Mouse (Mus musculus) heart, embryonic 14.5 days (tissue): Measurements from ENCODE around the gene Gm17018. TPM values are rescaled to one million over a fixed set of nuclear protein-coding genes. Genes with fewer than 3 reads are reported as not detected.

Experiments
- ATAC-seq: fragments of 200-750 bp; cut with Nextera tagmentation; 2 replicates; pipeline ENCODE4 v1.8.0; 2017; ENCODE audit warnings: low read depth, moderate TSS enrichment; ENCODE audit not compliant: insufficient number of reproducible peaks, insufficient read depth, low FRiP score
- H3K27ac ChIP-seq, 2 experiments: fragments of 200-500 bp in 1 of 2; fragments of 300-500 bp in 1 of 2; sonication (generic) in 1 of 2; replicated peaks in 1 of 2; 2 replicates each; pipeline ENCODE4 v1.5.1; 2012 to 2014; ENCODE audit warnings: low read depth in 2 of 2, low read length in 2 of 2, control low read depth in 1 of 2, mild to moderate bottlenecking in 1 of 2, mixed read lengths in 1 of 2; ENCODE audit not compliant: control insufficient read depth in 1 of 2, insufficient read depth in 1 of 2
- H3K27me3 ChIP-seq: fragments of 300-500 bp; sonication (generic); 2 replicates; pipeline ENCODE4 v1.6.1; 2014; ENCODE audit warnings: mild to moderate bottlenecking, low read length, control low read depth; ENCODE audit not compliant: control insufficient read depth, insufficient read depth
- H3K36me3 ChIP-seq: fragments of 300-500 bp; sonication (generic); 2 replicates; pipeline ENCODE4 v1.6.1; 2014; ENCODE audit warnings: mild to moderate bottlenecking, control low read depth, low read length, mixed read lengths; ENCODE audit not compliant: control insufficient read depth, insufficient read depth
- H3K4me1 ChIP-seq, 2 experiments: fragments of 200-500 bp in 1 of 2; fragments of 300-500 bp in 1 of 2; sonication (generic) in 1 of 2; 2 replicates each; pipeline ENCODE4 v1.6.1; 2012 to 2014; ENCODE audit warnings: low read length in 2 of 2, control low read depth in 1 of 2, mixed read lengths in 1 of 2; ENCODE audit not compliant: control insufficient read depth in 2 of 2, insufficient read depth in 2 of 2
- H3K4me2 ChIP-seq: fragments of 300-500 bp; sonication (generic); 2 replicates; pipeline ENCODE4 v1.6.1; 2014; ENCODE audit warnings: mild to moderate bottlenecking, low read length
- H3K4me3 ChIP-seq, 2 experiments: fragments of 200-500 bp in 1 of 2; fragments of 300-500 bp in 1 of 2; sonication (generic) in 1 of 2; 2 replicates each; pipeline ENCODE4 v1.5.1; 2012 to 2014; ENCODE audit warnings: low read length in 2 of 2, mild to moderate bottlenecking in 2 of 2, control low read depth in 1 of 2, low read depth in 1 of 2, moderate library complexity in 1 of 2; ENCODE audit not compliant: control insufficient read depth in 1 of 2, insufficient read depth in 1 of 2
- H3K9ac ChIP-seq: fragments of 300-500 bp; sonication (generic); 2 replicates; pipeline ENCODE4 v1.6.1; 2014; ENCODE audit warnings: mild to moderate bottlenecking, low read length
- H3K9me3 ChIP-seq: fragments of 300-500 bp; sonication (generic); 2 replicates; pipeline ENCODE4 v1.6.1; 2016; ENCODE audit warnings: low read length, control low read depth; ENCODE audit not compliant: control insufficient read depth
- WGBS: fragments of 180-500 bp; shearing (Covaris S2); extraction: QIAGEN DNeasy Blood & Tissue Kit; methylation state at CpG from one replicate; pipeline ENCODE4 v1.1.7; 2014; 5-methylcytosine and 5-hydroxymethylcytosine counted together
- polyA plus RNA-seq: library from polyadenylated mRNA; unstranded; fragments of >200 nt; fragmentation: Nextera tagmentation; extraction: Ambion mirVana; gene quantifications from 2 replicates; pipeline ENCODE4 v1.2.1, GENCODE M21; 2014

Gm17018 gene
- polyA plus RNA-seq, 1 experiment from 2014 or later = 38.2 TPM

DNA sequence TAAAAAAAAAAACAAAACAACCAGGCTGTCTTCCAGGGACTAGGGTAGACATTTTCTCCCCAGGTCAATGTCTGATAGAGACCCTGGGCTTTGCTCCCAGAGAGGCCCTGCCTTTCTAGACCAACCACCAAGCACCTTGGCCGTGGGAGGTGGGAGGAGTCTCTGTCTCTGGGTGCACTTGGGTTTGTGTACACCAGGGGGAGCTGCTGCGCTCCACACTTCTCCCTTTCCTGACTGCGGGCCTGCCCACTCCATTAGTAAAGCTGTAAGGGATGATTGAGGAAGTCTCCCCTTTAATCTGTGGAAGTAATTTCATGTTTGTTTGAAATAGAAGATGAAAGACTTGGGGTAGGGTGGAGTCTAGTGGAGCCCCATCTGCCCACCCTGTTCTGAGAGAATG lies 20.8 kb downstream of the Gm17018 start:
- Histone ChIP-seq H3K36me3 (peaks cover 48% of the 10 kb centered on the region), H3K9me3 (no peaks in the 10 kb centered on the region), H3K4me2 (no peak overlapping the region), H3K27ac (no peak overlapping the region), H3K9ac (no peak overlapping the region), H3K4me3 (no peak overlapping the region), H3K4me1 (peaks cover 16 to 25% of the 10 kb centered on the region in 2 experiments), H3K27me3 (no peaks in the 10 kb centered on the region)
- WGBS = 66% methylated on average over 3 of the region's 3 CpGs
- ATAC-seq = no peak

DNA sequence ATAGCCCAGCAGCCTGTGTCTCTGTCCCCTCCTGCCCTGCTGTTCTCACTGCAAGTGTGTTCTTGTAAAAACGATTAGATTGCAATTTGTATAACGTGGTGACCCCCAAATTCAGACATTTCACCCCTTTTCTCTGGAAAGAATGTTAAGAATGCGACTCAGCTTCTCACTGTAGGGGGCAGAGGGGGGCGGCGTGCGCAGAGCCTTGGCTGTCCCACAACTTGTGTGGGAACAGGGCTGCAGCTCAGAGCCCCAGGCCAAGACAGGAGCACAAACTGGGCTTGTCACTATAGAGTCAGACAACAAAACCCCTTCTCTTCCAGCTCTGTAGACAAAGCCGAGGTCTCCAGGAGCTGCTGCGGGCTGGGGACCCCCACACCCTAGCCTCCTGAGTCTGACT lies 21.7 kb downstream of the Gm17018 start:
- Histone ChIP-seq H3K4me3 (no peak overlapping the region), H3K27me3 (no peaks in the 10 kb centered on the region), H3K27ac (no peak overlapping the region), H3K9ac (no peak overlapping the region), H3K4me2 (no peak overlapping the region), H3K4me1 (peaks cover 9 to 17% of the 10 kb centered on the region in 2 experiments), H3K36me3 (peaks cover 44% of the 10 kb centered on the region), H3K9me3 (no peaks in the 10 kb centered on the region)
- 38% methylated on average over 8 of the region's 8 CpGs for WGBS
- no peak for ATAC-seq

DNA sequence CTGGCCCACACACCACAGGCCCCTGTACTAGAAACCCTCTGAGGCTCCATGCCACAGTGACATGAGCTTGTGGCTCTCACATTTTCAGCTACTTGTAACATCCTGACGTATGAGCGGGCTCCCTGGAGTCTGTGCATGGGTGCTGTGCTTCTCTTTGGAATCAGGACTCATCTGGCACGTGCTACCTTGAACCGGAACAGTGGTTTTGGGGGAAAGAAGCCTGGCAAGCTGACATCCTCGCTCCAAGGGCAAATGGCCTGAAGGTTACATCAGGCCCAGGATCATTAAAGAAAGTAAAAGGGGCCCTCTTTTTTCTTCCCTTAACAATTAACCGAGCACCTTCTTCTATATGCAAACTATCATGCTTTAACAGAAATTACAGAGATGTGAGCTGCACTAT lies 22.7 kb downstream of the Gm17018 start:
- no peak overlapping the region for H3K9ac ChIP-seq
- H3K4me1 ChIP-seq = peaks cover 9 to 17% of the 10 kb centered on the region in 2 experiments
- H3K4me2 ChIP-seq = no peak overlapping the region
- no peaks in the 10 kb centered on the region for H3K27me3 ChIP-seq
- H3K9me3 ChIP-seq = no peaks in the 10 kb centered on the region
- no peak overlapping the region for H3K4me3 ChIP-seq
- H3K36me3 ChIP-seq = peaks cover 34% of the 10 kb centered on the region
- 85% methylated on average over 6 of the region's 6 CpGs for WGBS
- H3K27ac ChIP-seq = no peak overlapping the region
- ATAC-seq = no peak

DNA sequence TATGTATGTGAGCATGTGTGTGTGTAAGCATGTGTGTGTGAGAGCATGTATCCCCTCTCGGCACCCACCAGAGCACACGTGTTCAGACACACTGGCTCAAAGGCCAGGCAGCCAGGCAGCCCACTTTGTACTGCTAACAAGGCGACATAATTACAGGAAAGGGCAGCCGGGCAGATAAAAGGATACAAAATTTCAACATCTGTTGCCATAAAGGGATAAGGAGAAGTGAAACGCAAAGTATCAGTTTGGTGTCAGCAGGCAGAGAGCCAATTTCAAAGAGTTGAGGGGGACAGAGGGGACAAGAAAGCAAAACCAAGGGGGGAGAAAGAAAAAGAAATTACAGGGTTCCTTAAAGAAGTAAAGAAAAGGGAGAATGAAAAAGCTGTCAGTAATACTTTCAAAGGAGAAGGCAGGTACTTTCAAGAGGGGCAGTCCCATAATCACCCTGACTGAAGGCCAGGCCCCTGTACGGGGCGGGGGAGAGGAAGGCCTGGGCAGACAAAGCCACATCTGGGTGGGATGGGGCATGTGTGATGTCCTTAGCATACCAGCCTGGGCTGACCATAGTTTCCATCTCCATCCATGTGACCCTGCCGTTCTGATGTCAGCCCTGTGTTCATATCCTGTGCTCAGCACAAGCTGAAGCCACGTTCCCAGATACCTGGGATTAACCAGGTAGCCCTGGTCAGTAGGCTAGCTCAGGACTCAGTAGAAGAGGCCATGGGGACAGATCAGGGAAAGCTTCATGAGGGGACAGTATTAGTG lies 24.6 kb downstream of the Gm17018 start:
- H3K4me1 ChIP-seq = peaks cover 2 to 6% of the 10 kb centered on the region in 2 experiments; a peak in 2 of 4 replicates
- H3K27me3 ChIP-seq = no peaks in the 10 kb centered on the region
- H3K36me3 ChIP-seq = peaks cover 25% of the 10 kb centered on the region; the same call in 1 of the 2 replicates
- H3K4me2 ChIP-seq = no peak overlapping the region
- no peak overlapping the region for H3K9ac ChIP-seq
- H3K27ac ChIP-seq = no peak overlapping the region
- no peak overlapping the region for H3K4me3 ChIP-seq
- no peak for ATAC-seq
- H3K9me3 ChIP-seq = no peaks in the 10 kb centered on the region
- WGBS = 68% methylated on average over 9 of the region's 9 CpGs

GRCm38 (mm10) chr19:45586850-45587249 lies 26.4 kb downstream of the Gm17018 start:
- H3K27ac ChIP-seq = no peak overlapping the region
- H3K4me2 ChIP-seq = no peak overlapping the region
- no peak overlapping the region for H3K4me3 ChIP-seq
- H3K36me3 ChIP-seq = peaks cover 31% of the 10 kb centered on the region; the same call in 1 of the 2 replicates
- H3K9ac ChIP-seq = no peak overlapping the region
- H3K4me1 ChIP-seq = peaks cover 2 to 5% of the 10 kb centered on the region in 2 experiments; a peak in 2 of 4 replicates
- no peak for ATAC-seq
- WGBS = 44% methylated on average over 3 of the region's 3 CpGs
- no peaks in the 10 kb centered on the region for H3K27me3 ChIP-seq
- H3K9me3 ChIP-seq = no peaks in the 10 kb centered on the region

- no peak overlapping the region for H3K4me3 ChIP-seq
- H3K4me2 ChIP-seq = no peak overlapping the region
- peaks cover 32% of the 10 kb centered on the region; the same call in 1 of the 2 replicates for H3K36me3 ChIP-seq
- no peak overlapping the region for H3K27ac ChIP-seq
- no peaks in the 10 kb centered on the region for H3K9me3 ChIP-seq
- H3K4me1 ChIP-seq = peaks cover 4 to 6% of the 10 kb centered on the region in 2 experiments; a peak in 2 of 4 replicates
- no peaks in the 10 kb centered on the region for H3K27me3 ChIP-seq
- no peak for ATAC-seq
- WGBS = 61% methylated on average over 6 of the region's 6 CpGs
- no peak overlapping the region for H3K9ac ChIP-seq
Observed at GRCm38 (mm10) chr19:45587509-45588292, 27.3 kb downstream of the Gm17018 start.

DNA sequence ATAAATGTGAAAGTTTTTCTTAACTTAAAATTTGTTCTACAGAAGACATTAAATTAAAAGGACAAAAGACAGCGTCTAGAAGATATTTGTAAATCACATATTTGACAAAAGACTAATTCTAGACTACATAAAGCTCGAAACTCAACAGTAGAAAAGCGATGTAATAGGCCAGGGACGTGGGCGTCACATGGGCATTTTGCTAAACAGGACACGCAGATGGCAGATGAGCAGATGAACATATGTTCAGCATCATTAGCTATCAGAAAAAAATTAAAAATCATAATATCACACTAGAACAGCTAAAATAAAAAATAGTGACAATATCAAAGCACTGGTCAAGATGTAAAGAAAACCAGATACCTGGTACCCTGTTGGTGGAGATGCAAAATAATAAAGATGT lies 29.3 kb downstream of the Gm17018 start:
- Histone ChIP-seq H3K4me3 (no peak overlapping the region), H3K27me3 (no peaks in the 10 kb centered on the region), H3K36me3 (peaks cover 18% of the 10 kb centered on the region; the same call in 1 of the 2 replicates), H3K27ac (no peak overlapping the region), H3K4me2 (no peak overlapping the region), H3K4me1 (peaks cover 4 to 6% of the 10 kb centered on the region in 2 experiments; a peak in 2 of 4 replicates), H3K9me3 (no peaks in the 10 kb centered on the region), H3K9ac (no peak overlapping the region)
- ATAC-seq = no peak
- 93% methylated on average over 6 of the region's 6 CpGs for WGBS
